Mouse (Mus musculus): ENCODE measurements at regions not wholly inside any gene's neighbourhood (a gene's known extent, or its start where the extent isn't known, plus 50 kb on each side); places are given as distances from the start of the nearest gene placed in this dataset.
A peak's percentile ranks its signal among the peaks of the same experiment; 100 is the strongest.

GRCm38 (mm10) chr10:66102103-66102502 is 993.8 kb upstream of the Jmjd1c start:
- no peak for DNase-seq (ENCODE audit: low spot score in 2 of 2)

- no peak for DNase-seq (ENCODE audit: low spot score in 2 of 2)
These were observed 964.6 kb upstream of the Jmjd1c start for GRCm38 (mm10) chr10:66131361-66131760.

- DNase-seq (ENCODE audit: low spot score in 2 of 2) = no peak
These were observed 963.9 kb upstream of the Jmjd1c start for GRCm38 (mm10) chr10:66132025-66132424.

GRCm38 (mm10) chr10:66142413-66142812 is 953.5 kb upstream of the Jmjd1c start:
- DNase-seq (ENCODE audit: low spot score in 2 of 2) = no peak

GRCm38 (mm10) chr10:66142910-66143309 is 953.0 kb upstream of the Jmjd1c start:
- no peak for DNase-seq (ENCODE audit: low spot score in 2 of 2)

- no peak for DNase-seq (ENCODE audit: low spot score in 2 of 2)
These were observed 945.0 kb upstream of the Jmjd1c start for GRCm38 (mm10) chr10:66150966-66151365.

GRCm38 (mm10) chr10:66152777-66153176 is 943.1 kb upstream of the Jmjd1c start:
- DNase-seq (ENCODE audit: low spot score in 2 of 2) = no peak

GRCm38 (mm10) chr10:66160916-66161556 is 934.9 kb upstream of the Jmjd1c start:
- no peak for DNase-seq (ENCODE audit: low spot score in 2 of 2)

- DNase-seq (ENCODE audit: low spot score in 2 of 2) = no peak
These were observed 923.1 kb upstream of the Jmjd1c start for GRCm38 (mm10) chr10:66172803-66173202.

- no peak for DNase-seq (ENCODE audit: low spot score in 2 of 2)
These were observed 918.6 kb upstream of the Jmjd1c start for GRCm38 (mm10) chr10:66177318-66177717.

GRCm38 (mm10) chr10:66181231-66181630 is 914.7 kb upstream of the Jmjd1c start:
- no peak for DNase-seq (ENCODE audit: low spot score in 2 of 2)

GRCm38 (mm10) chr10:66183069-66183468 is 912.9 kb upstream of the Jmjd1c start:
- DNase-seq (ENCODE audit: low spot score in 2 of 2) = no peak

- DNase-seq (ENCODE audit: low spot score in 2 of 2) = no peak
These were observed 908.9 kb upstream of the Jmjd1c start for GRCm38 (mm10) chr10:66187038-66187437.

- DNase-seq (ENCODE audit: low spot score in 2 of 2) = no peak
These were observed 894.8 kb upstream of the Jmjd1c start for GRCm38 (mm10) chr10:66201115-66201514.

- DNase-seq (ENCODE audit: low spot score in 2 of 2) = no peak
These were observed 867.8 kb upstream of the Jmjd1c start for GRCm38 (mm10) chr10:66228123-66228522.

- DNase-seq (ENCODE audit: low spot score in 2 of 2) = peak in 1 of 2 experiments; percentile 6
These were observed 861.5 kb upstream of the Jmjd1c start for GRCm38 (mm10) chr10:66234370-66234916.

GRCm38 (mm10) chr10:66256377-66256776 is 839.5 kb upstream of the Jmjd1c start:
- DNase-seq (ENCODE audit: low spot score in 2 of 2) = no peak

GRCm38 (mm10) chr10:66270647-66271270 is 825.2 kb upstream of the Jmjd1c start:
- no peak for DNase-seq (ENCODE audit: low spot score in 2 of 2)

- no peak for DNase-seq (ENCODE audit: low spot score in 2 of 2)
These were observed 800.3 kb upstream of the Jmjd1c start for GRCm38 (mm10) chr10:66295628-66296027.

- no peak for DNase-seq (ENCODE audit: low spot score in 2 of 2)
These were observed 792.6 kb upstream of the Jmjd1c start for GRCm38 (mm10) chr10:66303235-66303780.

- DNase-seq (ENCODE audit: low spot score in 2 of 2) = no peak
These were observed 791.0 kb upstream of the Jmjd1c start for GRCm38 (mm10) chr10:66304901-66305300.

GRCm38 (mm10) chr10:66331166-66331565 is 764.8 kb upstream of the Jmjd1c start:
- DNase-seq (ENCODE audit: low spot score in 2 of 2) = no peak

GRCm38 (mm10) chr10:66337994-66338393 is 757.9 kb upstream of the Jmjd1c start:
- no peak for DNase-seq (ENCODE audit: low spot score in 2 of 2)

All from frontal cortex, postnatal 10 days (tissue).